7 mouse cellular contexts compared by ENCODE assay signal in genomic region chr6:115814104-115814503, GRCm38 (mm10). TPM values are rescaled to one million over a fixed set of nuclear protein-coding genes. Genes with fewer than 3 reads are reported as not detected.
A peak's percentile ranks its signal among the peaks of the same experiment; 100 is the strongest.
DNase-seq lines count a peak whose midpoint lies in the region; ATAC-seq lines count a peak whose summit lies in the region.

No protein-coding gene starts in this region.

- H3K4me3 ChIP-seq in kidney, embryonic 15.5 days (replicated peaks) = no peak overlapping the region

- H3K9me3 ChIP-seq in kidney, embryonic 15.5 days (replicated peaks) = no peaks in the 10 kb centered on the region

- DNase-seq in 416B (ENCODE audit: low read depth) = peak; percentile 93
- DNase-seq in CD4-positive, CD25-positive, alpha-beta regulatory T cell, adult 2 months (ENCODE audit: low read depth, low spot score) = peak; percentile 76
- peak; percentile 78 for DNase-seq in c-Kit-positive CD71-negative TER-119-negative erythroid progenitor cells, embryonic 14.5 days (ENCODE audit: low read depth)
- DNase-seq in lung, adult 18-20 months = peak; percentile 54 to 68
- peak; percentile 67 for DNase-seq in right cerebral cortex, postnatal 14 days

- H3K27ac ChIP-seq in kidney, embryonic 15.5 days = no peak overlapping the region

- ATAC-seq in granulocyte monocyte progenitor cell, adult 5-6 weeks (replicated peaks; ENCODE audit: poor library complexity, severe bottlenecking) = peak; percentile 91
- peak; percentile 40; the same call in 1 of the 2 replicates for ATAC-seq in kidney, embryonic 15.5 days (replicated peaks; ENCODE audit: low FRiP score)

- H3K4me1 ChIP-seq in kidney, embryonic 15.5 days = peaks cover 9% of the 10 kb centered on the region

- no peak overlapping the region for H3K4me2 ChIP-seq in kidney, embryonic 15.5 days

- H3K36me3 ChIP-seq in kidney, embryonic 15.5 days = no peaks in the 10 kb centered on the region

- H3K9ac ChIP-seq in kidney, embryonic 15.5 days = 0 out of 2 replicates have a peak overlapping the region, but pooled peaks have one; percentile 12

- WGBS in kidney, embryonic 15.5 days = 38% methylated on average over 4 of the region's 4 CpGs

- H3K27me3 ChIP-seq in kidney, embryonic 15.5 days = no peaks in the 10 kb centered on the region

RNA-seq across cellular contexts. Expression of gene Rpl32, which starts 5.6 kb away (rescaled TPM):
- 4,964 and 5,314 TPM in 2 replicates for total RNA-seq in granulocyte monocyte progenitor cell, adult 5-6 weeks (2014; fragmentation: Nextera tagmentation)
- 4,316 and 4,490 TPM in 2 replicates for total RNA-seq in granulocyte monocyte progenitor cell, adult 5-6 weeks (2017)
- 2,232 and 2,490 TPM in 2 replicates for polyA plus RNA-seq in kidney, embryonic 15.5 days (2015; fragmentation: Nextera tagmentation; extraction: Ambion mirVana)

RNA-seq across cellular contexts. Expression of gene Efcab12, which starts 24.1 kb away (rescaled TPM):
- not detected in 2 replicates for total RNA-seq in granulocyte monocyte progenitor cell, adult 5-6 weeks (2014; fragmentation: Nextera tagmentation)
- 0.21 and 0.26 TPM in 2 replicates for total RNA-seq in granulocyte monocyte progenitor cell, adult 5-6 weeks (2017)
- polyA plus RNA-seq in kidney, embryonic 15.5 days (2015; fragmentation: Nextera tagmentation; extraction: Ambion mirVana) = 1.8 TPM in 2 replicates

RNA-seq across cellular contexts. Expression of gene Mbd4, which starts 39.1 kb away (rescaled TPM):
- total RNA-seq in granulocyte monocyte progenitor cell, adult 5-6 weeks (2014; fragmentation: Nextera tagmentation) = 25.2 and 31.1 TPM in 2 replicates
- 16.5 and 22.9 TPM in 2 replicates for total RNA-seq in granulocyte monocyte progenitor cell, adult 5-6 weeks (2017)
- polyA plus RNA-seq in kidney, embryonic 15.5 days (2015; fragmentation: Nextera tagmentation; extraction: Ambion mirVana) = 21.3 and 21.7 TPM in 2 replicates

RNA-seq across cellular contexts. Expression of gene Ift122, which starts 39.2 kb away (rescaled TPM):
- total RNA-seq in granulocyte monocyte progenitor cell, adult 5-6 weeks (2014; fragmentation: Nextera tagmentation) = 4.0 and 7.1 TPM in 2 replicates
- 4.6 and 5.7 TPM in 2 replicates for total RNA-seq in granulocyte monocyte progenitor cell, adult 5-6 weeks (2017)
- 32.0 and 36.9 TPM in 2 replicates for polyA plus RNA-seq in kidney, embryonic 15.5 days (2015; fragmentation: Nextera tagmentation; extraction: Ambion mirVana)

RNA-seq across cellular contexts. Expression of gene Cand2, which starts 39.8 kb away (rescaled TPM):
- total RNA-seq in granulocyte monocyte progenitor cell, adult 5-6 weeks (2014; fragmentation: Nextera tagmentation) = 2.2 and 2.9 TPM in 2 replicates
- total RNA-seq in granulocyte monocyte progenitor cell, adult 5-6 weeks (2017) = 0.95 and 1.2 TPM in 2 replicates
- polyA plus RNA-seq in kidney, embryonic 15.5 days (2015; fragmentation: Nextera tagmentation; extraction: Ambion mirVana) = 35.2 and 37.4 TPM in 2 replicates
